14 mouse cellular contexts compared by ENCODE assay signal in genomic region chr3:94789071-94789470, GRCm38 (mm10). TPM values are rescaled to one million over a fixed set of nuclear protein-coding genes. Genes with fewer than 3 reads are reported as not detected.
"Had no signal": no experiment of that assay in that cellular context is flagged by ENCODE, and none has a peak within 500 bp of the region (broad histone marks: within the 10 kb centered on the region; RNA-seq: fewer than 3 reads in every experiment).

No protein-coding gene starts in this region.

- H3K4me2 ChIP-seq: liver, embryonic 11.5 days; liver, embryonic 15.5 days; neural tube, embryonic 15.5 days had no signal

- DNase-seq: kidney, adult 8-10 months; lung, adult 2 months; right cerebral cortex, adult 18-20 months; right cerebral cortex, postnatal 25 days; thymus, postnatal 36 days had no signal

- H3K36me3 ChIP-seq: limb, embryonic 10.5 days; liver, embryonic 15.5 days; midbrain, embryonic 10.5 days; neural tube, embryonic 15.5 days had no signal

- H3K9ac ChIP-seq: liver, embryonic 15.5 days; neural tube, embryonic 15.5 days had no signal

- ATAC-seq: intestine, embryonic 16.5 days; lung, postnatal 0 days had no signal

- H3K4me3 ChIP-seq: limb, embryonic 10.5 days; liver, embryonic 15.5 days; midbrain, embryonic 10.5 days; myocyte; neural tube, embryonic 15.5 days had no signal

- H3K27ac ChIP-seq: limb, embryonic 10.5 days; liver, embryonic 15.5 days; midbrain, embryonic 10.5 days; neural tube, embryonic 15.5 days had no signal

- H3K27me3 ChIP-seq: neural tube, embryonic 15.5 days had no signal

- H3K9me3 ChIP-seq: limb, embryonic 10.5 days; liver, embryonic 15.5 days; midbrain, embryonic 10.5 days; neural tube, embryonic 15.5 days had no signal

RNA-seq across cellular contexts. Expression of gene Cgn, which starts 2.8 kb away (rescaled TPM):
- total RNA-seq: megakaryocyte, adult 5-6 weeks had no signal
